Mouse (Mus musculus) heart, embryonic 15.5 days (tissue): Measurements from ENCODE around the gene Zfyve1. TPM values are rescaled to one million over a fixed set of nuclear protein-coding genes. Genes with fewer than 3 reads are reported as not detected.
"Not testable (repeated sequence)": the region's sequence is repeated elsewhere in the genome, so short reads cannot be mapped to it uniquely, and the experiment has no call there.

Source experiments
- ATAC-seq: fragments of 200-750 bp; cut with Nextera tagmentation; replicated peaks from 2 replicates; pipeline ENCODE4 v1.8.0; 2017; ENCODE audit warnings: low read depth, moderate TSS enrichment; ENCODE audit not compliant: insufficient number of reproducible peaks, insufficient read depth, low FRiP score
- H3K27ac ChIP-seq: fragments of 300-500 bp; sonication (generic); 2 replicates; pipeline ENCODE4 v1.5.1; 2015; ENCODE audit warnings: mild to moderate bottlenecking, inconsistent platforms
- H3K27me3 ChIP-seq: fragments of 300-500 bp; sonication (generic); 2 replicates; pipeline ENCODE4 v1.6.1; 2015; ENCODE audit warnings: inconsistent platforms
- H3K36me3 ChIP-seq: fragments of 300-500 bp; sonication (generic); 2 replicates; pipeline ENCODE4 v1.6.1; 2015; ENCODE audit warnings: mild to moderate bottlenecking, inconsistent platforms
- H3K4me1 ChIP-seq: fragments of 300-500 bp; sonication (generic); replicated peaks from 2 replicates; pipeline ENCODE4 v1.6.1; 2015; ENCODE audit warnings: inconsistent platforms
- H3K4me2 ChIP-seq: fragments of 300-500 bp; sonication (generic); 2 replicates; pipeline ENCODE4 v1.6.1; 2015; ENCODE audit warnings: inconsistent platforms, mild to moderate bottlenecking, moderate library complexity
- H3K4me3 ChIP-seq: fragments of 300-500 bp; sonication (generic); 2 replicates; pipeline ENCODE4 v1.5.1; 2015; ENCODE audit warnings: mild to moderate bottlenecking, inconsistent platforms
- H3K9ac ChIP-seq: fragments of 300-500 bp; sonication (generic); 2 replicates; pipeline ENCODE4 v1.6.1; 2015; ENCODE audit warnings: mild to moderate bottlenecking, inconsistent platforms
- H3K9me3 ChIP-seq: fragments of 300-500 bp; sonication (generic); replicated peaks from 2 replicates; pipeline ENCODE4 v1.6.1; 2016; ENCODE audit warnings: inconsistent platforms
- whole genome bisulfite sequencing: fragments of 180-500 bp; shearing (Covaris S2); methylation state at CpG from one replicate; pipeline ENCODE4 v1.1.7; 2015; ENCODE audit warnings: mixed read lengths; 5-methylcytosine and 5-hydroxymethylcytosine counted together
- polyA plus RNA-seq: library from polyadenylated mRNA; unstranded; fragments of >200 nt; fragmentation: Nextera tagmentation; extraction: Ambion mirVana; gene quantifications from 2 replicates; pipeline ENCODE4 v1.2.1, GENCODE M21; 2015

The Zfyve1 gene
- polyA plus RNA-seq, 1 experiment from 2014 or later, result 13.9 TPM

DNA sequence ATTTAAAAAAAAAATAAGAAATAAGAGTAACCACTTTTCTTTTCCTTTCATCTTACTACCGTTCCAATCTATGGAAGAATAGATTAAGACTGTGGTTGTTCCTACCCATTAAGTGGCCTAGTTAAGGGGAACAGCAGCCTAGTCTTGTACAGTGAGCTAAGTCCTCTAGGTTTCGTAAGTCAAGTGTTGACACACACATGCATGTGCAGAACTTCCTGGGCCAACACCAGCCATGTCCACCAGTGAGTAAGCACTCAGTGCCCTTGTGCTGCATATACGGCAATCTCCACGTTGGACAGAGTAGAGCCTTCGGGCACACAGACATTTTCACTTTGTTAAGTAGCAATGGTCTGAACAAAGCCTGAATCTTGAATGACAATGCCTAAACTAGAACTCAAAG, 20.2 kb upstream of the Zfyve1 start:
- H3K4me1 ChIP-seq, result no peaks in the 10 kb centered on the region

GRCm38 (mm10) chr12:83606411-83606810, 9.4 kb upstream of the Zfyve1 start:
- not testable (repeated sequence) for ATAC-seq, H3K4me1 ChIP-seq
- 80% methylated on average over 2 of the region's 2 CpGs for WGBS

More for the DNA sequence above, 20.2 kb upstream of the Zfyve1 start:
- no peaks in the 10 kb centered on the region for H3K27me3 ChIP-seq
- no peak overlapping the region for H3K9ac ChIP-seq
- H3K4me3 ChIP-seq, result no peak overlapping the region
- no peak overlapping the region for H3K4me2 ChIP-seq
- 91% methylated on average over 5 of the region's 5 CpGs for WGBS
- ATAC-seq, result no peak
- H3K27ac ChIP-seq, result no peak overlapping the region
- no peaks in the 10 kb centered on the region for H3K36me3 ChIP-seq
- H3K9me3 ChIP-seq, result no peaks in the 10 kb centered on the region

GRCm38 (mm10) chr12:83602285-83602684, 5.3 kb upstream of the Zfyve1 start:
- Histone ChIP-seq H3K4me1 (no peaks in the 10 kb centered on the region), H3K9me3 (no peaks in the 10 kb centered on the region), H3K36me3 (no peaks in the 10 kb centered on the region), H3K9ac (no peak overlapping the region), H3K27me3 (no peaks in the 10 kb centered on the region), H3K27ac (no peak overlapping the region), H3K4me2 (no peak overlapping the region), H3K4me3 (no peak overlapping the region)
- 80% methylated on average over 5 of the region's 5 CpGs for WGBS
- ATAC-seq, result no peak

More at GRCm38 (mm10) chr12:83606411-83606810, 9.4 kb upstream of the Zfyve1 start:
- H3K9me3 ChIP-seq, H3K36me3 ChIP-seq, H3K9ac ChIP-seq, H3K27me3 ChIP-seq, H3K4me3 ChIP-seq, H3K4me2 ChIP-seq, H3K27ac ChIP-seq: not testable (repeated sequence)

DNA sequence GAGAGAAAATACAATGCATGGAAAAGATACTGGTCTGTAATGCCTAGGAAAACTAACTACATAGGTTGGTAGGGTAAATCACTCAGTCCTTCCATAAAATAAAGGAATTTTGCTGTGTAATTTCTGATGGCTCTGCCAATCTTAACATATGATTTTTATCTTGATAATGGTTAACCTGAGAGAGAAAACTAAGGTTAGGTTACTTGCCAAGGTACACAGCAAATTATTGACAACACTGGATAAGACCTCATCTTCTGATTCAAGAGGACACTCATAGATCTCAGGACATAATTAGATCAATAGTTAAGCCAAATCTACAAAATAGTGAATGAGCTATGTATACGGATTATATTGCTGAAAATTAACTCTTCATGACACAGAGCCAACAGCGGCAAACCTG, 859 bp upstream of the Zfyve1 start:
- H3K9ac ChIP-seq, result no peak overlapping the region
- no peak overlapping the region for H3K27ac ChIP-seq
- H3K4me2 ChIP-seq, result no peak overlapping the region
- 71% methylated on average over 2 of the region's 2 CpGs for WGBS
- H3K4me1 ChIP-seq, result peaks cover 21% of the 10 kb centered on the region
- no peak for ATAC-seq
- no peaks in the 10 kb centered on the region for H3K27me3 ChIP-seq
- H3K4me3 ChIP-seq, result no peak overlapping the region
- no peaks in the 10 kb centered on the region for H3K9me3 ChIP-seq
- H3K36me3 ChIP-seq, result peaks cover 10% of the 10 kb centered on the region; the same call in 1 of the 2 replicates

DNA sequence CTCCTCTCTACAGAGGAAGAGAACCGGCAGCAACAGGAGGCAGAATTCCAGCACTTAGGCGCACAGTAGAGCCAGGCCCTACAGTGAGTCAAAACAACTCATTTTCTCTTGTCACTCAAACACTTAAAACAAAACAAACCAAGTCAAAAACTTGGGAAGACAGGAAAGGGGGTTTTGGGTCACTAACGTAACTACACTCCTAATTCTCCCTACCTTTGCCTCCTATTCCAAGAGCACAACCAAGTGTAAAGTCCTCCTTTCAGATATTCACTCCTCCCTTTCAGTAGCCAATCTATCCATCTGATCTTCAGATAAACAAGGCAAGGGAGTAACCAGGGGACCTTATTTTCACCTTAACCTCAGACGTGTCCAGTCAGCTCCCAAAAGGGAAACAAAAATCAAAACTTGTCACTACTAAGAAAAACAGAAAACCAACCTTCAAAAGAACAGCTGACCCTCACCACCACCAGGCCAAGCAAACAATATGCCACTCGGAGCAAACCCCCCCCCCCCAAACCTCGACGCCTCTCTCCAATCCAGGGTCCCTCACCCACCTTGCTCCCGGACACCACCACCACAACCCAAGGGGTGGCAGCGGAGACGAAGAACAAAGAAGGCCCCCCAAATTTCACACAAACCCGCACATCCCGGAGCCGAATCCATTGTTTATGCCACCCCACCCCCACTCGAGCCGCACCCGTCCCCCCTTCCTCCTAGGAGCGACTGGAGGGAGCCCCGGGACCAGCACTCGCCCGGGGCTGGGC, 649 bp downstream of the Zfyve1 start:
- H3K9me3 ChIP-seq, result no peaks in the 10 kb centered on the region
- peak; percentile 2; the same call in 1 of the 2 replicates for ATAC-seq
- H3K4me2 ChIP-seq, result peak overlapping the region; percentile 72
- no peaks in the 10 kb centered on the region for H3K27me3 ChIP-seq
- peaks cover 27% of the 10 kb centered on the region for H3K4me1 ChIP-seq
- H3K36me3 ChIP-seq, result peaks cover 11% of the 10 kb centered on the region
- 4% methylated on average over 19 of the region's 20 CpGs for WGBS
- H3K9ac ChIP-seq, result peak overlapping the region; percentile 98
- H3K27ac ChIP-seq, result peak overlapping the region; percentile 90
- peak overlapping the region; percentile 98 for H3K4me3 ChIP-seq

GRCm38 (mm10) chr12:83594454-83595040, 2.5 kb downstream of the Zfyve1 start:
- H3K36me3 ChIP-seq, result peaks cover 27% of the 10 kb centered on the region
- H3K4me2 ChIP-seq, result no peak overlapping the region
- H3K27ac ChIP-seq, result no peak overlapping the region; the same call in 1 of the 2 replicates
- no peak for ATAC-seq
- no peak overlapping the region for H3K9ac ChIP-seq
- H3K4me1 ChIP-seq, result peaks cover 27% of the 10 kb centered on the region
- no peaks in the 10 kb centered on the region for H3K27me3 ChIP-seq
- 68% methylated on average over 9 of the region's 9 CpGs for WGBS
- H3K9me3 ChIP-seq, result no peaks in the 10 kb centered on the region
- no peak overlapping the region for H3K4me3 ChIP-seq

DNA sequence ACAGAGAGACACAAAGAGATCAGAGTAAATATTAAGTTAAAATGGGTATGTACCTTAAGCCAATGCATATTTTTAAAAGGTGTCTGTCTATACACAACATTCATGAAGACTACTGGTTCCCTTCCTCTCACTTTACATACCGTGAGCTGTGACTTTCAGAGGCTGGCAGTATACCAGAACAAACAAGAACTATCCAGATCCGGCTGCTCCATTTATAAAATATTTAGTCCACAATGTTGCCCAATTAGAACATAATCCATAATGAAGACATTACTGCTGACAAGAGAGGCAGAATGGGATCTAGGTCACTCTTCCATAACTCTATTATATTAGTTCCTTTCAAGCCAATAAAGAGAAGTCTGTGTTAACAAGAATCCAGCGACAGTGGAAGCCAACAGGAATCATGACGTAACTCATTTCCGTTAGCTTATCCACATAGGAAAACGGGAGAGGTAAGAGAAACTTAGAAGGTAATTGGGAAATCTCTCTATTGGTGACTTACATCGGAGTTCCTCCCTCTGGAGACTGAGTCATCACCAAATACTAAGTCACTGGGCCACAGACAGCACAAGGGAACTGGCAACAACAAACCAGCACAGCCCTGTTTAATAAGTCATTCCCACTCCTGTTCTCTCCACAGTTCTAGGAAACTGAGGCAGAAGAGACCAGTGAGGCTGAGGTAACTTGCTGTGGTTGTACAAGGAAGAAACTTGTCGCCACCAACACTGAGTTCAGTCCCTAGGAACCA, 5.1 kb downstream of the Zfyve1 start:
- Histone ChIP-seq H3K36me3 (peaks cover 50% of the 10 kb centered on the region), H3K9me3 (no peaks in the 10 kb centered on the region), H3K27me3 (no peaks in the 10 kb centered on the region), H3K4me3 (no peak overlapping the region), H3K9ac (no peak overlapping the region), H3K4me2 (0 out of 2 replicates have a peak overlapping the region, but pooled peaks have one; percentile 7), H3K27ac (0 out of 2 replicates have a peak overlapping the region, but pooled peaks have one; percentile 7), H3K4me1 (peaks cover 27% of the 10 kb centered on the region)
- WGBS, result 77% methylated on average over 8 of the region's 8 CpGs
- ATAC-seq, result no peak

DNA sequence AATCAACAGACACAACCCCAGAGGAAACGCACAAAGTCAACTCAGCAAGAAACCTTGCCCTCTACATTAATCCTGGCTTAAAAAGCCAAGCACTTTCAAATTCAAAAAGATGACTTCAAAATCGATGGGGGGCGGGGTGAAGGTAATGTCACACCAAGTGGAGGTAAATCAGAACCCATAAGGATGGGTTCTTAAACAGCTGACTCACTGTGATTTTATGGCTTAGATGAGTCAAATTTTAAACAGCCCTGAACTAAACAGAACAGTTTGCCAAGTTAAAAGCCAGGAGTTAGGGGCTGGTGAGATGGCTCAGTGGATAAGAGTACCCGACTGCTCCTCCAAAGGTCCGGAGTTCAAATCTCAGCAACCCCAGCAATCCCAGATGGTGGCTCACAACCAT, 10.4 kb downstream of the Zfyve1 start:
- Histone ChIP-seq H3K4me3 (no peak overlapping the region), H3K27ac (no peak overlapping the region), H3K9ac (no peak overlapping the region), H3K4me2 (no peak overlapping the region), H3K36me3 (peaks cover 49% of the 10 kb centered on the region), H3K9me3 (no peaks in the 10 kb centered on the region), H3K27me3 (no peaks in the 10 kb centered on the region), H3K4me1 (no peaks in the 10 kb centered on the region)
- 93% methylated on average over 5 of the region's 5 CpGs for WGBS
- ATAC-seq, result no peak

- peaks cover 14% of the 10 kb centered on the region; the same call in 1 of the 2 replicates for H3K36me3 ChIP-seq
- no peaks in the 10 kb centered on the region for H3K9me3 ChIP-seq
- no peak overlapping the region for H3K27ac ChIP-seq
- no peak overlapping the region for H3K4me2 ChIP-seq
- H3K4me1 ChIP-seq, result peaks cover 22% of the 10 kb centered on the region
- WGBS, result 85% methylated on average over 4 of the region's 4 CpGs
- no peak for ATAC-seq
- no peak overlapping the region for H3K4me3 ChIP-seq
- no peak overlapping the region for H3K9ac ChIP-seq
- no peaks in the 10 kb centered on the region for H3K27me3 ChIP-seq
Observed at GRCm38 (mm10) chr12:83582747-83583146, 14.3 kb downstream of the Zfyve1 start.

DNA sequence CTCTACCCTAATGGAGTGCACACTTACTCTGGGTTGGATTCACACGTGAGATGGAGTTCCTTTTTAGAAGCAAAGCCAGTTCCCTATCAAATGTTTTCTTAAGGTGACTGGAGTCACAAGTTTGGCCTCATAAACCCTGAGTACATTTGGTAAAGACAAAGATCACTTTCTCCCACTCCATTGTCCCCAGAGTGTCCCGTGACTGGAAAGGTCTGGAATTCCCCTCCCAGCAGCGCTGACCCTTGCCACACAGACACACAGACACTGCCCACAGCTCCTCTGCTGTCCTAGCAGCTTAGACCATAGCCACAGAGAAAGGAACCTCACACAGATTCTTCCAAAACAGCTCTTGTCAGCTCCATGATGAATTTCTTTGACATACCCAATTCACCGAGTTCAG, 14.9 kb downstream of the Zfyve1 start:
- H3K36me3 ChIP-seq, result peaks cover 13% of the 10 kb centered on the region; the same call in 1 of the 2 replicates
- H3K27ac ChIP-seq, result no peak overlapping the region
- 64% methylated on average over 4 of the region's 4 CpGs for WGBS
- H3K9ac ChIP-seq, result no peak overlapping the region
- H3K4me3 ChIP-seq, result no peak overlapping the region
- no peaks in the 10 kb centered on the region for H3K27me3 ChIP-seq
- no peak overlapping the region for H3K4me2 ChIP-seq
- peaks cover 22% of the 10 kb centered on the region for H3K4me1 ChIP-seq
- no peak for ATAC-seq
- no peaks in the 10 kb centered on the region for H3K9me3 ChIP-seq

- ATAC-seq, result no peak
- Histone ChIP-seq H3K9me3 (no peaks in the 10 kb centered on the region), H3K4me2 (no peak overlapping the region), H3K27ac (no peak overlapping the region), H3K4me1 (peaks cover 22% of the 10 kb centered on the region), H3K9ac (no peak overlapping the region), H3K4me3 (no peak overlapping the region), H3K27me3 (no peaks in the 10 kb centered on the region), H3K36me3 (peaks cover 25% of the 10 kb centered on the region; the same call in 1 of the 2 replicates)
- 87% methylated on average over 3 of the region's 3 CpGs for WGBS
Observed at GRCm38 (mm10) chr12:83580283-83580682, 16.7 kb downstream of the Zfyve1 start.
